Mouse (Mus musculus) frontal cortex, postnatal 25 days (tissue): Measurements from ENCODE around the gene Creb5.
A peak's percentile ranks its signal among the peaks of the same experiment; 100 is the strongest.

Experiments used
- DNase-seq, 2 experiments: peaks; one replicate each; pipeline ENCODE4 v3.0.0; 2022; ENCODE audit warnings: low spot score in 2 of 2

Gene Creb5

DNA sequence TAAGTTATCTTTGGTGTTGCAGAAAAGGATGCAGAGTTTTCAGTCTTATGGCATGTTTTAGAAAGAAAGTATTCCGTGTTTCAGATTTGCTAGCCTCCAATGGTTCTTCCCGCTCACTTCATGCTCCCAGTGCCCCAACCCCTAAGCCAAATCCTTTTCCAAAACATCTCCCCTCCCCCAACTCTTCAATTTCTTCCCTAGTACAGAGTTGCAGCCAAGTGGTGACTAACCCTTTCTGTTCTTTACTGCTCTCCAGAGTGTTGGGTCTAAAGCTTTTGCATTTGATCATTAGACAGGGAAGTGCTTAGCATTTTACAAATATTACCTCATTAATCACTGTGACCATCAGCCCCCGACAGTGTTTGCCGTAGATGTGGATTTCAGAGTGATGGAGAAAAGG is 142.8 kb downstream of the Creb5 start:
- no peak for DNase-seq

DNA sequence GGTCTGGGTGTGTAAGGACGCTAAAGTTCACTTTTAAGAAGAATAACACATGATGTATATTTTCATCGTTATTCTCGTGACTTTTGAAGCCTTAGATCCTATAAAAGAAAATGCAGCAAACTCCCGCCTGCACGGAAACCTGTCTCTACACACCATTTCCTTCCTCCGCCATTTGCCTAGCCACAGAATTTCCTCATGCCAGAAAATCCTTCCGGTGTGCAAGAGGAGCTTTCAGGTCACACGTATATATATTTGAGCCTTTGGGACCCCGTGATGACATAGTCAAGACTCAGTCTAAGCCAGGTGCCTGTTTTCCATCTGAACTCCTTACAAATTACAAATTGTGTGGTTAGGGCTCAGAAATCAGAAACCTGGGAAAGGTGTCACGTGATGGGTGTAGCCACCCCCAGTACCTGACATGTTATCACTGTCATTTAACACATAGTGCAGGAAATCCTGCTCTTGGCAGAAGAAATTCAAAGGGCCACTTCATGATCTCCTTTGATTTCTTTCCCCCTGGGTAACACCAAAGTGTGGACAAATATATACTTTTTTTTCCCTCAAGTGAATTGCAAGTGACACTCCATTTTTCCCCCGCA is 158.9 kb downstream of the Creb5 start:
- DNase-seq: no peak

DNA sequence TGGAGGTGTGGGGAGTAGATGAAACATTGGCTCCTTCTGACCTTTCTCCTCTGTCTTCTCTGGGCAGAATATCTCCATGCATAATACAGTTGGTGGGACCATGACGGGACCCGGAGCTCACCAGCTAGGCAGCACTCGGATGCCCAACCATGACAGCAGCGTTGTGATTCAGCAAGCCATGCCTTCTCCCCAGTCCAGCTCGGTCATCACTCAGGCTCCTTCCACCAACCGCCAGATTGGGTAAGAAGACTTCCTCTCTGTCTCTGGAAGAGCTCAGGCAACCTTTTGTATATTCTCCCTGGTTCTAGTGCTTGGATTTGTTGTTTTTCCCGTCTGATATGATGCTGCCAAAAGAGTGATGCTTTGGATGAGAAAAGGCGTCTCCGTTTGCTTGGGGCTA is 160.4 kb downstream of the Creb5 start:
- DNase-seq: no peak

DNA sequence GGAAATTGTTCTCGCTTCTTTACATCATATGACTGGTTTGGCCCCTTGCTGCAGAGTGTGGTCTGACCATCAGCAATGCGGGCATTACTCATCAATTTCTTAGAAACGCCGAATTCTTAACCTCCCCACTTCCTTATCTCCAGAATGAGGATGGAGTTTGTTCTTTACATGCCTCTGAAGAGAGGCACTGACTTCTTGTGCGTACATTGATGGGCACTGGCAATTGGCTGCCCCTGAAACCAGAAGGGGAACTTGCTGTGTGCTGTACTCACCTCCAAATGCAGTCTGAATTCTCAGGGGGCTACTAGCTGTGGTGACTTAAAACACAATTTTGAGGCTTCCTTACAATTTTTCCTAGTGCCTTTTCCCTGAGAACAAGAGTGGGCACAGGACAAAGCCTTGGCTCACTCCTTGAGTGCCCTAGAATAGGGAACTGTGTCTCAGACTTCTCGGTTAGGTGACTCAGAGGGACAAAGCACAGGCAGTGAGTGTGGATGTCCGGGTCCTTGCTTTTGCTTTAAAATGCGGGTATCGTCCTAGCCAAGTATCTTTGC is 161.3 kb downstream of the Creb5 start:
- no peak for DNase-seq

DNA sequence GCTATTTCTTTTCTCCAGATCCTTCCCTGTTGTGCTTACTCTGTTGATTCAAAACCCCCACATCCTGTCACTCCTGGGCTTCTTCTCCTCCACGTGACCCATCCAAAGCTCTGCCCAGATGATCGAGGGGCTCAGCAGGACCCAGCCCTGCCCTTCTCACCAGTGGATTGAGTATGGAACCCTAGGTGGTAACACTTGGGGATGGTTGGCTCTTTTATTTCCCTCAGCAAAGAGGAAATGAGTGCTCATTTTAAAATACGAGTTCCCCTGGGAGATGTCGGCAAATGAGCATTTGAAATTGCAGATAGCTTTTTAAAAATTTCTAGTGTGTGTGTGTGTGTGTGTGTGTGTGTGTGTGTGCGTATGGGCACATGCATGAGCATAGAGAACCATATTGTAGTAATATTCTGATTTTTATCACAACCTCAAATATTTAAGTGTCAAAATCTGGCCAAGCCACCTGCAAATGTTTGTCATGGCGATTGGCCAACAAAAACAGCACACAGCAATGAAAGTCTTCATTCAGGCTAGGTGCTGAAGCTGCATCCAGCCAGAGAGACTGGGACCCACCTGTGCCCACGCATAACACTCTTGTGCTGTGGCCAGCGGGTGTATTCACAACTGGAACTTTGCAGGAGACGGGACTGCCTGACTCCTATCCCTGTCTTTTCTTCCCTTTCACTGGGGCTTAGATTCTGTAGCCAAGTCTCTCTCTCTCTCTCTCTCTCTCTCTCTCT is 162.5 kb downstream of the Creb5 start:
- DNase-seq: no peak

DNA sequence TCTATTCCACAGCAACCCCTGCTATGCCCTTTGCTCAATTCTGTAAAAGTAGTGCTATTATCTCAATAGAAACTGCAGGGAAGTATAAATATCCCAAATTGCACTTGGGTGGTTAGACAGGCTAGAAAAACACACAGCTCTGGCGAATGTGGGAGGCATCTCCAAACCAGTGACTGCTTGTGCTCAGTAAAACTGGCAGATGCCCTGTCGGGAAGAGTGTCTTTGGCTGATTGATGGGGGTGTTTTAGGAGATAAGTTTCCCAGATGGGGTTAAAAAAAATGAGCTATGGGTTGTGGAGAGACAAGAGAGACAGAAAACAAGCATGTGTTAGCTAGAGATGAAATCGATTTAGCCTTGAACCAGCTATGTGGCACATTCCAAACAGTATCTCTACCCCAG is 163.4 kb downstream of the Creb5 start:
- DNase-seq: peak in 1 of 2 experiments; percentile 13

DNA sequence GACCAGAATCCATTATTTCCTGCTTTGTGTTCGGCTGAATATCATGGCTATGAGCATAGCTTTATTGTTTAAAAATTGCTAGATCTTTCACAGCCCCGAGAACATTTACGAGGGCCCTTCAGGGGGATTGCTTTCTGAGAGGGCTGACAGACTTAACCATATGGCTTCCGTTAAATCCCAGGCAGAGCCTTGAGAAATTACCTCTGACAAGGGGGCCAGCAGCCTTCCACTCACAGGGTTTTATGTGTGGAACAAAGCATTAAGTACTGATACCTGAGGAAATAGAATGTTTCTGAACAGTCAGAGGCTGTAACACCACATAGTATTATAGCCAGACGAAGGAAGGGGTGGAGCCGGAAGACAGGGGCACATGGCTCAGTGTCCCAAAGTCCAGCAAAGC is 165.2 kb downstream of the Creb5 start:
- no peak for DNase-seq

DNA sequence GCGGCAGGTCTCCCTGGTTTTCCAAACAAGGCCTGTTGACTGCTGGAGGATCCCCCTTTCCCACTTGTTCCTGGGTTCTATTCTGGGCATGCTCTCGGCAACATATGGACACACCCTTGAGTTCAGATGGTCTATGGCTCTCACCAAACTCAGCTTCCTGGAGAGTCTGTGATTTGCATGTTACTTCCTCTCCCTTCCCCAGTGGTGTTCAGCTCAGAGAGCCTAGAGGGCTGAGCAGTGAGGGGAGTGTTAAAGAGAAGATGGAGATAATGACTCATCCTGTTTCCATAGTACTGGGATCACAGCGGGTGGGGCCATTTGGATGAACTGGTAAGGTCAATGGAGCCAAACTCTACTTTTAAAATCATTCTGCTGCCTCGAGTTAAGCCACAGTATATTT is 168.4 kb downstream of the Creb5 start:
- DNase-seq: no peak

DNA sequence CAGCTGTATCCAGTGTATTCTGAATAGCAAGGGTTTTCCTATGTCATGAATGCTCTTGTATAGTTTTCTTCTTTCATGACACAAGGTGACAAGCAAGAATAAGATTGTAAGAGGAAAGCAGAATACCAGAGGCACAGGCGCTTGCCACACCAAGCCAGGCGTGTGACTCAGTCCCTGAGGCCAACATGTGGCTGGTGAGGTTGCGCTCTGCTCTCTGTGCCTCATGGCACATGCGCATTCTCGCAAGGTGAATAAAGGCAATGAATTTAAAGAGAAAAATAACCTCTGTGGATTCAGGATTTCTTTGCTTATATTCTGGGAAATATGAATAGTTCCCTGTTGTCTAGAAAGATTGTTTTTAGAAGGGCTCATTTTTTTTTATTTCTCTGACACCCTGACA is 169.0 kb downstream of the Creb5 start:
- DNase-seq: no peak

DNA sequence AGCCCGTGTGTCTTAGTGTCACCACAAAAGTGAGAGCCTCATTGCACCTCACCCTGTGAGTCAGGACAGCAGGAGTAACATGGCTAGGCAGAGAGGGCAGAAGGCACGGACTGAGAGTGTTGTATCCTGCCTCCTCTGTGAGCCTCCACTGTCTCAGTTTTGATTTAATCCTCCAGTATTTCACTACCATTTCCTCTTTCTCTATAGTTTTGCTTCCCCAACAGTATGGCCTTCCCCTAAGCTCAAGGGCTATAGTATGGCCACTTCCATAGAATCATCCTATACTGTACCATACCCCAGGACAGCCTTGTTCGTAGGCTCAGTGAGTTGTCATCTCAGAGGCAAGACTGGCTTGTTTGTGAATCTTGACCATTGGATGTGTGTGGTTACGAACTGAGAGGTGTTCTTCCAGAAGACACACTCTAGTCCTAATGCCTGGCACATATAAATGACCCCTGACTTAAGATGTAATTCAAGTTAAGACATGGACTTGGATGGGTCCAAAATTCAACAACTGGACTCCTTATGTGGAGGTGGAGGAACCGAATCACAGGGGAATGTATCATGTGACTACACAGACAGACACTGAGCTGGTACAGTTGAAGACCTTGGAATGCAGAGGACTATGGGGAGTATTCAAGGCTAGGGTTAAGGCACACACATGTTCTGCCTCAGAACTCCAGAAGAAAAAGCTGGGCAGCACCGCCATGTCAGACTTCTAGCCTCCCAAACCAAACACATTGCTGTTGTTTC is 173.1 kb downstream of the Creb5 start:
- no peak for DNase-seq

DNA sequence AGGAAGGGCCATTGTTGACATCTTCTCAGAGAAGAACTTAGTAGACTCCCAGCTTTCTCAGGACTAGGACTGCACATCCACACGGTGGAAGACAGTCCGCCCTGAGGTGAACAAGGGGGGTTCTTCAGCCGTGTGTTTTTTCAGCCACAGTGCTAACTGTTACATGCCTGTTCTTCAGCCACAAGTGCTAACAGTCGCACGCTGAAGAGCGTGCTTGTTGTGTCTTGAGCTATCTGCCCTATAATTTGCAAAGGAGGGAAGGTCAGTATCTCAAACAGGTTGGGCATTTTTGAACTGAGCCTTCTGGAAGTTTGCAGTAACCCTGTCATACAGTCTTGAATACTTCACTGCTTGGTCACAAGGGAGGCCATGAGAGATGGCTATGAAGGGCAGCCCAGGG is 174.0 kb downstream of the Creb5 start:
- DNase-seq: no peak

DNA sequence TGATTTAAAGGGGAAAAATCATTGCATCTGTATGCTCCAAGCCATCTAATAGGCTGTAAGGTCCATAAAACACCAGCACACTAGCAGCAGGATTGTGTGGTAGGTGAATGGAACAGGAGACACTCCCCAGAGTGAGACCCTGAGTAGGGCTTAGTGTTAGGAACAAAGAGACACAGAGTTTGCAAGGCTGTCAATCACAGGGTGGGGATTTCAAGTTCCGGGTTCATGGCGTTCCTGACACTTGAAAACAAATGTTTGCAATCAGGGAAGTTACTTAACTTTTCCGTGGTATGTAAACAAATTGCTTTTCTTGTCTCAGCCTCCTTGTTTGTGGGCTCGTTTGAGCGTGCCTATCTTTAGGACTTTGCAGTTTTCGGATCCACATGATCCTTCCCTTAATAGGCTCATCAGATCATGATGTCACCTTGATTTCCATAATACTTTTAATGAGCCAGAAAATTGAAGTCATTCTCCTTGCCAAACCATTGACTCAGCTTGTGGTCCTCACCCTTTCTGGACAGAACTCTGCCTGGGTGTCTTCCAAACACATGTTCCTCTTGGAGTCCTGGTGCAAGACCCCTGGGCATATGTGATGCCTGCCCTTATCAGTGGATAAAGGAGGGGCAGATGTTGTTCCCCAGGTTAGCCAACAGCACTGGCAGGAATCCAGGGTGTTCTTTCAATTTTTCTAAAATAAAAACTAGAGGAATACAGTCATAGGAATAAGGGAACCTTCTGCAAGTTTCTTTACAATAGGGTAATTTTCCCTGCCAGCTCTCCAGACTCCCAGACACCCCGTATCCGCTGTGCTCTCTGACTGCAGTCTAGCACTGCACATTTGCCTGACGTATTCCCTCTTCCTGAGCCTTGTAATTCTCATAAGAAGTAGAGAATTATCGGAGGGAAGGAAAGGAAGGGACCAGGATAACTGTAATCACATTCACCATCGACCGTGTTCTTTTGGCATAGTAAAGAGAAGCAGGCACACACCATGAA is 175.0 kb downstream of the Creb5 start:
- no peak for DNase-seq

DNA sequence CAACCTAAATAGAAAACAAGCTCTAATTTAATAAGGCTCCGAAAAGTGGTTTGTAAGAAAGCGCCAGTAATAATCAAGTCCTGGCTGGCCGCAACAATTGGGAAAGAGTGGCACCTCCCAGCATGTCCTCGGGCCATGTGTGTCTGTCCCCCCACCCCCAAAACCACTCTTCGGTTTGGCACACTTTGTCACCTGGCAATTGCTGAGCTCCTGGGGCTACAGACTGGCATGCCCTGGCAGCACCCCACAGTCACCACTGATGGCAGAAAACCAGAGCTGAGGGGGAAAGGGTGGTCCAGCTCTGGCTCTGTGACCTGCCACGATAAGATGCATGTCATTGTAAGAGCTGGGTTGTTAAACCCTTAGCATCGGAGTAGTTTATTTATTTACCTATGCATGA is 175.7 kb downstream of the Creb5 start:
- DNase-seq: no peak

DNA sequence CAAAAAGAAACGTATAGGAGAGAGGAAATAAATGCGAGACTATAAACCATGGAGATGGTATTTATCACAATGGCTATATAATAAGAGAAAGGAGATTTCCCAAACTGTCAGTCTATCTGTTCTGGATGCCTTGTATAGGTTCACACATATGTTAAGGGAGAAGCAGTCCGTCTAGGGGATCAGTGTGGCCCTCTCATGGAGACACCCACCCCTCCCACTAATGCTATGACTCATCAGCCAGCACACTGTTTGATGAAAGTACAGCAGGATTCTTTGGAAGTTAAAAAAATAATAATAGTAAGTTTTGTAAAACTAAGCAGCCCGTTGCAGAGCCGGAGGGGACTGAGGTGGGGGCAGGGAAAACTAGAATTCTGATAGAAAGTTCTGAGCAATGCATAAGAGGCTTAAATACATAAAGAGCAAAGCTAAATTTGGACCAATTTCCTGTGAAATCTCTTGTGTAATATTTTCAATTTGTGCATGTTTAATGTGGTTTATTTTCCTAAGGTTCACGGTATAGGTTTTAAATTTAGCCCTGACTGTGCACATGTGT is 176.3 kb downstream of the Creb5 start:
- no peak for DNase-seq

DNA sequence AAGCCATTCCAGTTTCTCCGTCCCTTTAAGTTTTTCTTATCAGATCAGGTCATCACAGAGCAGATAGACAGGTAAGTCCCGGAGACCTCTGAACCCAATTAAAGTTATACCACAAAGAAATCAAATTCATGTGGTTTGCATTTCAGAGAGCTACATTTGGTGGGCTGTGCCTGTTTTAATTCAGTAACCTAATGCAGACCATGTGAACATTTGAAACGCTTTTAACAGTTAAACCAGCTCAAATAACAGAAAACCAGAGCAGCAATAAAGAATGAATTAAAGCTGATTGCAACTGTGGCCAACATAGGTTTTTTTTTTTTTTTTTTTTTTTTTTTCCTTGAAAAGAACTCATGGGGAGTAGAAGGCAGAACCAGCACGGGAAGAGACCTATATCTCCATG is 182.1 kb downstream of the Creb5 start:
- no peak for DNase-seq

DNA sequence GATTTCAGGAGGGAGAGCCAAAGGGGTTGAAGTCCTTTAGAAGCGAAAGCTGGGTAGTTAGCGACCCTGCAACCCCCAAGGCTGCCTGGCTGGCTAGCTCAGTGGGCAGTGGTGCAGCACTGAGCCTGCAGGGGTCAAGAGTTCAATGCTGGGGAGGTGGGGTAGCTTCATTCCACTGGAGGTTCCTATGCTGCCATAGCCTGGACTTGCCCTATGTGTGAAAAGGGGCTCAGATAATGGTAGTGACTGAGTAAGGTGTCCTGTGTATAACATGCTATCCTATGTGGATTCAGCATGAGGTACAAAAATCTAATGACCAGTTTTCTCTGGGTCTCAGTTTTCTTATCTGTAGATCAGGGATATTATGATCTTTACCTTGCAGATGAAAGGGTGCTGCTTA is 182.6 kb downstream of the Creb5 start:
- no peak for DNase-seq

DNA sequence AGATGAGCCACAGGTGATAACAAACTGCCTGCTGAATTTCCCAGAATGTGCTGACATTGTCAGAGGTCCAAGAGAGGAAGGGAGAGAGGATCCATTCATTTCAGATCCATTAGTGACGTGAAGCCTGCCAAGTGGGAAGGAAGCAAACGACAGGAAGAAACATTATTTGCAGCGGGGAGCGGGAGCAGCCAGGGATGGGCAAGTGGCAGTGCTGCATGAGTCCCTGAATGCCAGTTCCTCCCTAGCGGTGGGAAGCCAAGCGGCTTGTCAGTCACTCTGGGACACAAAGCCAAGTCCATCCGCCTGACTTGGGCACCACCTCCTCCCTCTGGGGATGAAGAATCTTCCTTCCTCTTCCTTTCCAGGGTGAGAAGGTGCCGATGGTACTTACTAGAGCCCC is 183.5 kb downstream of the Creb5 start:
- no peak for DNase-seq

DNA sequence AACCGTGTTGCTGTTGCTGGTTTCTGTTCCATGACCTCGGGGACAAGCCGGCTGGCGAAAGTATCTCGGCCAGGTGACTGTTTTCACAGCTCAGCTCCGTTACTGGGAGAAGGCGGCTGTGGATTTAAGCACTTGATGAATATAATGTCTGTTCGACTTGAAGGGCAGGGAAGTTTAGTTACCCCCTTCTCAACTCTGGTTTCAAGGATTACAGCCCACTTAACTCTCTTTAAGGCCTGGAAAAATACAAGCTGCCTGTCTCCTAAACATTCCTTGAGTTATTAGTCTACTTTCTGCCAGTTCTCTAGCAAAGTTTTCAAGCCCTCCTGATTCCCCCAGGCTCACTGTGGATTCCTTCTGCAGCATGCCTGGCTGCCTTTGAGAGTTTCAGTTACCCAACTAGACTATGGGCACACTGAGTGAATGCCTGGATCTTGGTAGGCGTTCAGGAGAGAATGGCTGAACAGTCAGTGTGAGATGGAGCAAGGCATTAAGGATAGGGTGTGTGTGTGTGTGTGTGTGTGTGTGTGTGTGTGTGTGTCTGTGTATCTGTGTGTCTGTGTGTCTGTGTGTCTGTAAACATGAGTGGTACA is 184.0 kb downstream of the Creb5 start:
- DNase-seq: no peak

DNA sequence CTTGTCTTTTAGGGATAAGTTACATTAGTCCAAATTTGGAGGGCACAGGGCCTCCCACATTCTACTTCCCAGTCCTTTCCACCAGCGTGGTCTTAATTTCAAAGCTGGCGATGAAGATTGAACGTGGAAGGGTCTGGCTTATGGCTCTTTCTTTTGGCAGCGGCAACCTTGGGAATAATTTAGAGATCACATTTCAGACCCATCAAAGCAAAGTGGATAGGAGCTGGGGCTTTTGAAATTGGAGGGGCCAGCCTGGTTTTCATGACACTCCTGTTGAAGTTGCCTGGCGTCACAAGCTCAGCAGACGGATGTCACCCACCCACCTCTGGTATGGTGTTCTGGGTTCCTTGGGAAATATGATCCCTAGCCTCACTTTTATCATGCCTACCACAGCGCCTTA is 185.7 kb downstream of the Creb5 start:
- DNase-seq: no peak

DNA sequence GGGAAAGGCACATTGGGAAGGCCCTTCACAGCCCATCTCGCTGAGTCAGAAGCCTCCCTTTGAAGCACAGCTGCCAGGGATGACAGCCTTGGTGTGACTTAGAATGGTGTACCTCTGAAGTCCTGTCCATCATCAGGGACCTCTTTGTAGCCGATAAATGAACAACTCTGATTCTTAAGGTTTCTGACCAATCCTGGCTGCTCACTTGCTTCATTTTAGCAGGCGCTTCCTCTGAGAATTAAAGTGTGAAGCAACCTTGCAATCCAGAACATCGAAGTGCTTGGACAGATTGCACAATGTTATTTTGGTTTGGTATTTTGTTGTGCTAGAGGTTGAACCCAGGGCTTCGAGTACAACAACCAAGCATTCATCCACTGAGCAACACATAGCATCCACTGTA is 190.4 kb downstream of the Creb5 start:
- no peak for DNase-seq

DNA sequence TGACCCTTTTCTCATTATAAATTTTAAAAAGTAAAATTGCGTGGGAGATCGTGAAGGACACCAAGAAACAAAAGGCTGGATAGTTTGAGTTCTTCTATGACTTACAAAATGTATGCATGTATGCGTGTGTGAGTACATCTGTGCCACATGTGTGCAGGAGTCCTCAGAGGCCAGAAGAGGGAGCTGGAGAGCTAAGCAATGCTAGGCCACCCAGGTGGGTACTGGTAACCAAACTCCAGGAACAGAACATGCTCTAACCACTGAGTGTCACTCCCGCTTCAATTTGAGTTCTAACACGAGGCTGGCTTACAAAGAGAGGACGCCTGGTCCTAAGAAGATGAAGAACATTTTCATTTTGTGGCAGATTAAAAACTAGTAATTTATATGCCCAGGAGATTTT is 203.8 kb downstream of the Creb5 start:
- no peak for DNase-seq
